Mouse (Mus musculus) embryo, embryonic 10 days (tissue): ENCODE results near the gene Gm29582.
"Not testable (repeated sequence)": the region's sequence is repeated elsewhere in the genome, so short reads cannot be mapped to it uniquely, and the experiment has no call there.

Experiments used
- DNase-seq: peaks from one replicate; pipeline ENCODE4 v3.0.0-alpha.2; 2015; ENCODE audit warnings: low spot score

Gene Gm29582

GRCm38 (mm10) chrY:30738461-30738860 lies at the start of gene Gm29582:
Gene Gm29582, minus strand, starts transcription at chrY:30738561.
- DNase-seq, result not testable (repeated sequence)
